12 mouse cellular contexts compared by ENCODE assay signal in genomic region chr6:129248243-129248642, GRCm38 (mm10). TPM values are rescaled to one million over a fixed set of nuclear protein-coding genes. Genes with fewer than 3 reads are reported as not detected.
A peak's percentile ranks its signal among the peaks of the same experiment; 100 is the strongest.
DNase-seq lines count a peak whose midpoint lies in the region; ATAC-seq and TF ChIP-seq lines count a peak whose summit lies in the region.
"Had no signal": no experiment of that assay in that cellular context is flagged by ENCODE, and none has a peak within 500 bp of the region (broad histone marks: within the 10 kb centered on the region; RNA-seq: fewer than 3 reads in every experiment).

No protein-coding gene starts in this region.

- DNase-seq in hindbrain, postnatal 0 days (ENCODE audit: low spot score), result no peak
- peak; percentile 50 for DNase-seq in thymus, postnatal 14 days
- no peak for DNase-seq in thymus, postnatal 25 days
- no peak for DNase-seq in frontal cortex, postnatal 25 days (ENCODE audit: low spot score in 2 of 2)
- DNase-seq in Muller cell, postnatal 12 days (ENCODE audit: inconsistent ontology term), result no peak
- DNase-seq in cerebellum, postnatal 4 days (ENCODE audit: low spot score in 2 of 2), result no peak
- DNase-seq: kidney, adult 8-10 months had no signal

- no peak overlapping the region for H3K27ac ChIP-seq in hindbrain, postnatal 0 days
- no peak overlapping the region for H3K27ac ChIP-seq in hindbrain, embryonic 12.5 days
- H3K27ac ChIP-seq: embryonic facial prominence, embryonic 12.5 days; heart, embryonic 13.5 days had no signal

- ATAC-seq in hindbrain, postnatal 0 days, result no peak
- no peak for ATAC-seq in hindbrain, embryonic 12.5 days (ENCODE audit: low FRiP score)
- 0 out of 2 replicates have a peak, but pooled peaks have one; percentile 63 for ATAC-seq in erythroblast, adult 5-6 weeks (replicated peaks; ENCODE audit: low FRiP score, poor library complexity, severe bottlenecking)

- H3K9me3 ChIP-seq in hindbrain, postnatal 0 days (ENCODE audit: low read length), result no peaks in the 10 kb centered on the region
- no peaks in the 10 kb centered on the region for H3K9me3 ChIP-seq in hindbrain, embryonic 12.5 days (replicated peaks)
- H3K9me3 ChIP-seq: embryonic facial prominence, embryonic 12.5 days; heart, embryonic 13.5 days had no signal

- peak; percentile 35; the same call in 1 of the 2 replicates for TF ChIP-seq CTCF in hindbrain, postnatal 0 days (IDR thresholded peaks at IDR 0.05; ENCODE audit: low read depth)

- H3K4me2 ChIP-seq in hindbrain, postnatal 0 days (ENCODE audit: low read depth, low read length), result no peak overlapping the region
- no peak overlapping the region for H3K4me2 ChIP-seq in hindbrain, embryonic 12.5 days (replicated peaks)
- H3K4me2 ChIP-seq: embryonic facial prominence, embryonic 12.5 days; heart, embryonic 13.5 days had no signal

- no peak overlapping the region for H3K4me3 ChIP-seq in hindbrain, postnatal 0 days (ENCODE audit: low read length)
- no peak overlapping the region for H3K4me3 ChIP-seq in hindbrain, embryonic 12.5 days
- H3K4me3 ChIP-seq: embryonic facial prominence, embryonic 12.5 days; heart, embryonic 13.5 days had no signal

- H3K27me3 ChIP-seq in hindbrain, postnatal 0 days (ENCODE audit: insufficient read depth, low read length), result no peaks in the 10 kb centered on the region
- no peaks in the 10 kb centered on the region for H3K27me3 ChIP-seq in hindbrain, embryonic 12.5 days
- H3K27me3 ChIP-seq: embryonic facial prominence, embryonic 12.5 days; heart, embryonic 13.5 days had no signal

- no peak overlapping the region for H3K9ac ChIP-seq in hindbrain, postnatal 0 days (replicated peaks; ENCODE audit: low read length)
- no peak overlapping the region for H3K9ac ChIP-seq in hindbrain, embryonic 12.5 days
- H3K9ac ChIP-seq: embryonic facial prominence, embryonic 12.5 days; heart, embryonic 13.5 days had no signal

- no peaks in the 10 kb centered on the region for H3K4me1 ChIP-seq in hindbrain, postnatal 0 days (ENCODE audit: insufficient read depth, low read length)
- no peaks in the 10 kb centered on the region for H3K4me1 ChIP-seq in hindbrain, embryonic 12.5 days
- H3K4me1 ChIP-seq: embryonic facial prominence, embryonic 12.5 days; heart, embryonic 13.5 days had no signal

- no peaks in the 10 kb centered on the region for H3K36me3 ChIP-seq in hindbrain, postnatal 0 days (ENCODE audit: insufficient read depth, low read length)
- H3K36me3 ChIP-seq in hindbrain, embryonic 12.5 days, result no peaks in the 10 kb centered on the region
- H3K36me3 ChIP-seq: embryonic facial prominence, embryonic 12.5 days; heart, embryonic 13.5 days had no signal

RNA-seq across cellular contexts. Expression of gene Cd69, which starts 27.0 kb away (rescaled TPM):
- not detected in 2 replicates for total RNA-seq in hindbrain, postnatal 0 days (2014; rRNA removed)
- polyA plus RNA-seq in hindbrain, postnatal 0 days (2015; fragmentation: Nextera tagmentation; extraction: Ambion mirVana), result not detected in 2 replicates
- 0.22 TPM in 1 of 2 replicates, not detected in the other for polyA plus RNA-seq in hindbrain, embryonic 12.5 days (2016; fragmentation: Nextera tagmentation; extraction: Ambion mirVana)
- total RNA-seq in erythroblast, adult 5-6 weeks (2015; ENCODE audit: low replicate concordance), result 4.2 and 17.3 TPM in 2 replicates
- 2.6 and 3.7 TPM in 2 replicates for total RNA-seq in erythroblast, adult 5-6 weeks (2017; ENCODE audit: low replicate concordance)
- total RNA-seq: layer of hippocampus, postnatal 10 days had no signal
- polyA plus RNA-seq: embryonic facial prominence, embryonic 12.5 days; heart, embryonic 13.5 days had no signal
